Mouse (Mus musculus) thymus, postnatal 10 days (tissue): ENCODE measurements around the gene 2900011O08Rik.
A peak's percentile ranks its signal among the peaks of the same experiment; 100 is the strongest.
"Not testable (repeated sequence)": the region's sequence is repeated elsewhere in the genome, so short reads cannot be mapped to it uniquely, and the experiment has no call there.

Experiments used
- DNase-seq, 2 experiments: peaks; one replicate each; pipeline ENCODE4 v3.0.0; 2021; ENCODE audit warnings: low spot score in 2 of 2

The 2900011O08Rik gene

GRCm38 (mm10) chr16:13986574-13987478 is at the start of gene 2900011O08Rik, which contains the start of gene Ifitm7:
2900011O08Rik (plus strand) TSS chr16:13986604.
Ifitm7 (minus strand) TSS chr16:13986888.
- DNase-seq = peak in 1 of 2 experiments; percentile 10

DNA sequence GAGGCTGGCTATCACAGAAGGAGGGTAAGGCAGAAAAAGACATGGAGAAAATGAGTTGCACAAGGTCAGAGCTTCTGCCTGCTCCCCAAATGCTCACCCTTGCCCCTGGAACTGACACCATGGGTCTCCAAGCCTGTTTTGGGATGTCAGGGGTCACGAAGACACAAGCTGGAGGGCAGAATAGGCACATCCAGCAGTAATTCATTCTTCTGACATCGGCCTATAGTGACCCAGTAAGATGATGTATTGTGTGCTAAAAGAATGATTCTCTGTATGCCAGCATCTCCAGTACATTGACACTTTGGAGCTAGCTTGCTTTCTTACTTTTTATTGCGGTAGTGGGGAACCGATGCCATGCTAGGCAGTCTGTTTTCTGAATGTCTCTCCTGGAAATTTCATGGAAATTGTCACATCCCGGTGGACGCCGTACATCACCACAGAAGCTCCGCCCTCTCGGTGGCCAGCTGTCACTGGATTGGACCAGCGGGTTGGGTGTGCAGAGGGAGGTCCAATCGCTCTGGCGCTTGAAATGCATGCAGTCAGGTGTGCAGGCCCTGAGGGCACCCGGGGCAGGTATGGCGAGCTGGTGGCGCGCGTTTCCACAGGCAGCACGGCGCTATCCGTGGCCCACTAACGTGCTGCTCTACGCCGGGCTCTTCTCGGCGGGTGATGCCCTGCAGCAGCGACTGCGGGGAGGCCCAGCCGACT is 46.1 kb upstream of the 2900011O08Rik start:
- no peak for DNase-seq

DNA sequence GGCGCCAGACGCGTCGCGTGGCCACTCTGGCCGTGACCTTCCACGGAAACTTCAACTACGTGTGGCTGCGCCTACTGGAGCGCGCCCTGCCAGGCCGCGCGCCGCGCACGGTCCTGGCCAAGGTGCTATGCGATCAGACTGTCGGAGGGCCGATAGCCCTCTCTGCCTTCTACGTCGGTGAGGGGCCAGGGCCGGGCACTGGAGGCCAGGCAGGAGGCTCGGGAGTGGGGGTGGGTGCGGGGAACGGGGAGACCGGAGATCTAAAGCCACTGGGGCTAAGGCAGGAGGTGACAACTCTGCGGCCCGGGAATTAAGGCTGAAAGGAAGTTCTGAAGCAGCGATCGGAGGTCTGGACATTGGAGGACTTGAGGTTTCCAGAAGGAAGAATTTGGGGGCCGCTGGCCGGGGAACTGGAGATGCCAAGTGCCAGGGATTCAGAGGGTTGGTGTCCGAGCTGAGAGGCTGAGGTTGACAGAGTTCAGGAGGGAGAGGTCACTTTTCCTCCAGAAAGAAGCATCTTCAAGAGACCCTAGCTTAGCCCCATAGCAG is 45.5 kb upstream of the 2900011O08Rik start:
- no peak for DNase-seq

- DNase-seq = no peak
These were observed 42.2 kb upstream of the 2900011O08Rik start for GRCm38 (mm10) chr16:13944178-13944577.

DNA sequence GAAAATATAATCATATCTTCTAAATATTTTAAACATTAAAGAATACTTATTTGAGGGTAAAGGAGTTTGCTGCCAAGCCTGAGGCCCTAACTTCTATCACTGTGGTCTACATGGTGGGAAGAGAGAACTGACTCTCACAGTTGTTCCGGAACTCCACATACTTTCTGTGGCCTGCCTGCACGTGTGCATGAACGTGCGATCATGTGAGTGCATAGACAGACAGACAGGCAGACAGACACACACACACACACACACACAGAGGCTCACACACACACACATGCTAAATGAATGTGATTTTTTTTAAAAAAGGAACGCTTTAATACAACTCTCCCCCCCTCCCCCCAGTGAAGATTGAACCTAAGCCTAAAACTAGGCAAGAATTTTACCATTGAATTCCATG is 41.7 kb upstream of the 2900011O08Rik start:
- no peak for DNase-seq

DNA sequence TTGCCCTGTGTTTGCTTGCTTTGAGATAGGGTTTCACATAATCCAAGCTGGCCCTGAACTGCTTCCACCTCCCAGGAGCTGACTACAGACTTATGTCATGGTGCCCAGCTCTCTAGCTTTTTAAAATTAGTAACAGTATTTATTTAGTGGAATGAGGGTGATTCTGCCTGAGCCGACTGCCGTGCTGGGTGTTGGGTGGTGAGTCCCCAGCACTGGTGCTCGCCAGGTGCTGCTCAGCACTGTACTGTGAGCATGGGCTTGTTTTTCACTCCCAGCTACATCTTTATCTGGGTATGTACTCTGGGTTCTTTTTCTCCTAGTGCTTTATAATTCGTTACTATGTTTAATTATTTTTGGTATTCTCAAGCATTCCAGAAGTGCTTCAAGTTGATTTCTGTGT is 41.3 kb upstream of the 2900011O08Rik start:
- DNase-seq = no peak

- no peak for DNase-seq
These were observed 40.1 kb upstream of the 2900011O08Rik start for GRCm38 (mm10) chr16:13946306-13946705.

DNA sequence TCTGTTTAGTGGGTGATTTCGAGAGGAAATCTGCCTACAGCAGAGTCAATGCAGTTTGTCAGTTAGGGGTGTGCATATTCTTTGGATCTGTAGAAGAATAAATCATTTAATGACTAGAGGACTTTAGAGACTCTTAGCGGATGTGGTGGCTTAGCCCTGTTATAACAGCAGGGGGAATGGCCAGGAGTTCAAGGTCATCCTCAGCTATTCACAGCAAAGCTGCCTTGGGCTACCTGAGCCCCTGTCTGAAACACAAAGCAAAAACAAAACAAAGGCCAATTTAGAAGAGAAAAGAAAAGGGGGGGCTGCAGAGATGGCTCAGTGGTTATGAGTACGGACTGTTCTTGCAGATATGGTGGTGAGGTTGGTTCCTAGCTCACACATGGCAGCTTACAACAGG is 35.2 kb upstream of the 2900011O08Rik start:
- DNase-seq = no peak

- DNase-seq = no peak
These were observed 24.4 kb upstream of the 2900011O08Rik start for GRCm38 (mm10) chr16:13962053-13962452.

GRCm38 (mm10) chr16:13969096-13969495 is 17.3 kb upstream of the 2900011O08Rik start:
- no peak for DNase-seq

DNA sequence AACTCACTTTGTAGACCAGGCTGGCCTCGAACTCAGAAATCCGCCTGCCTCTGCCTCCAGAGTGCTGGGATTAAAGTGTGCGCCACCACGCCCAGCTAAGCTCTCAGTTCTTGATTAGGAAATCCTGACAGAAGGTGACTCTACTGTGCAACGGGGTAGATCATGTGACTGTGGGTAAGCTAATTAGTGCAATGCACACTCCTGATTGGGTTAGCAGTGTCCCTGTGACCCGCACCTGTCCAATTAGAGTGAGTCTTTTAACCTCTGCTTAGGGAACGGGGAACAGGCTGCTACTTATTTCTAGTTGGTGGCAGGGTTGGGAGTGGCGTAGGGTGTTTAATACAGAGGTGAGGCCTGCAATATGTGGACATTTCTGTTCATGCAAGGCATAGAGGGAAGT is 14.4 kb upstream of the 2900011O08Rik start:
- no peak for DNase-seq

DNA sequence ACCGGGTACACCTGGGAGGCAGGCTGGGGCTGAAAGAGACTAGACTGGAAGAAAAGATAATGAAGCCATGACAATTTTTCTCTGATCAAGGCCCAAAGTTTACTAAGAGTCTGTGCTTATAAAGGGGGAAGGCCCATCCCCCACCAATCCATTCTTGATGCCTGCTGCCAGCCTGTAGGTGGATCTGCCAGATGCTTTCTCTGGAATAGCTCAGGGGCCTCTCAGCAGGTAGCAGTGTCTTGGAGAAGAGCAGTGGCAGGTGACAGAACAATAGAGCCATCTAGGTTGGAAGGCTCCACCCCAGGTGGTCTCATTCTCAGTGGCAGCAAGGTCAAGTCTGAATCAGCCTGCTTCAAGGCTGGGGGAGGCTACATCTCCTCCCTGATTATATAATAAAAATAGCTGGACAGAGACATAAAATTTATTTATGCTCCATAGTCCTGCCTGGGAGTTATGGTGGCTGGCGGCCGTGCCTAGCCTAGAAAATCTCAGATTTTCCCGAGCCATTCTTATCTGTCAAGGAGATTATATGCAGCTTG is 10.0 kb upstream of the 2900011O08Rik start:
- DNase-seq = not testable (repeated sequence)

DNA sequence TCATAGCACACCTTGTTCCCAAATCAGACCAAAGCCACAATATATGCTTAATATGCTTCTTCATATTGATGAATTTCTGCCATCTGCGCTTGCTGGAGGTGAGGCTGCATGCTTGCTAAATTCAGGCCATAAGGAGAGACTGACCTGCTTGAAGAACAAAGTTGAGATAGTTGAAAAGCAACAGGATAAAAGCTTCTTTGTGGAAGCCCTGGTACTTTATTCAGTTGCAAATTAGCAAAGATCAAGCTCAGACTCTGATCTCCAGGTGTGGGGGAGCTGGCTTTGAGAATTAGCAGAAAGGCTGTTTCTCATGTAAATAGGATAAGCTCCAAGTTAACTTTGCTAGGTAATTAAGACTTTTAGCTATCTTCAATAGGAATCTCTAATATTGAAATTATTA is 9.4 kb upstream of the 2900011O08Rik start:
- DNase-seq = not testable (repeated sequence)

GRCm38 (mm10) chr16:13981726-13982125 is 4.7 kb upstream of the 2900011O08Rik start:
- DNase-seq = not testable (repeated sequence)

DNA sequence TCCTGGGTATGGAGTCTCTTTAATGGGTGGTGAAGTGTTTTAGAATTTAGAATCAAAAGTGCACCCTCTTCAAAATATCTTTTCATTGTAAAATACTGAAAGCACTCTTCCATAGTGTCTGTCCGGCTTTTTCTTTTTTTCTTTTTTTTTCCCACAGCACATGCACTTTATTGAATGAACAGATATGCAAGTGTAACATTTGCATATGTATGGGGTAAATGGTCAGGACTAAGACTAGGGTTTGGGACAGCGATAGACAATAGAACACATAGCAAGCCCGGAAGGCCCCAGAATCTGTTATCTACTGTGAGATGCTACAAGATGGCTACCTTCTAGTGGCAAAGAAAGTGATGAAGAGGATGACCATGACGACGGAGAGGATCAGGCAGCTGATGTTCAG is 3.2 kb upstream of the 2900011O08Rik start:
- DNase-seq = no peak

- no peak for DNase-seq
These were observed 219 bp upstream of the 2900011O08Rik start for GRCm38 (mm10) chr16:13986197-13986573.

DNA sequence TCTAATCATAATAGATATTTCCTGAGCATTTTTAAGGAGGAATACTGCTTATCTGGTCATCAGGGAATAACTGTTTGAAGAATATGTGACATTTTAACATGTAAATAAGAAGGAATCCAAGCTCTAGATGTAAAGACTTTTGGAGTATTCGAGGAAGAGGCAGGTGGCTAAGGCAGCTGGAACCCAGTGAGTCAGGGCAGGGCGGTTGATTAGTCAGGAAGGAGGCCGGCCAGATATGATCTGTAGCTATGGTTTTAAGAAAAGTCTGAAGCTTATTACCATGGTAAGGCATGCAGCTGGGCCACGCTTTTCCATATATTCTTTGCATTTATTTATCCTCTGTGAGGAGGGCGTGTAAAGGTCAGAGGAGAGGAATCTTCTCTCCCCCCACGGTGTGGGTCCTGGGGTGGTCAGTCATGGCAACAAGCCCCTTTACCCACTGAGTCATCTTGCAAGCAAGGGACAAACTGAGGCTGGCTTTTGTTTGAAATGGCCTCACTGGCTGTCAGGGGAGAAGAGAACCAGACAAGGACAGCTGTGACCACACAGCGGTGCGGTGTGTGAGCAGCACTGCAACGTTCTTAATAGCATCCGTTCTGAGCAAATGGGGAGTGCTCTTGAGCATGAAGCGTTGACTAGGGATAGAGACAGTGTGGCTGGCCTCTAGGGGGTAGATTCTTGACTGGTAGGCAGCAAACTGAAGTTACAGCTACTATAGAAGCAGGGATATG is 6.3 kb downstream of the 2900011O08Rik start:
- no peak for DNase-seq

DNA sequence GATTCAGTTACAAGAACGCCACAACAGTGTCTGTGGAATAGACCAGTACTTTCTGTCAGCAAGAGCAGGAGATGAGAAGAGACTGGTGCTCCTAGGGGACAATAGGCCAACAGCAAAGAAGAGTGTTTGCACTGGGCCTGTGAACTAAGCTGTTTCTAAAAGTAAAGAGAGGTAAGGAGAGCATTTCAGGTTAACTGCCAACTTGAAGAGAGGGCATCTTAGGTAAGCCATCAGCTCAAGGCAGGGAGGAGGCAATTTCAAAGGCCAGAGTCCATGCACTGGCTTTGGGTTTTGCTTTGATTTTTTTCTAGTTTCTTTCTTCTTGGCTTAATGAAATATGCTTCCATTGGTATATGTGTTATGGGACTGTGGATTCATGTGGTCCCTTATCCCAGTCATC is 7.7 kb downstream of the 2900011O08Rik start:
- no peak for DNase-seq

GRCm38 (mm10) chr16:13994502-13994901 is 8.1 kb downstream of the 2900011O08Rik start:
- no peak for DNase-seq

- no peak for DNase-seq
These were observed 17.2 kb downstream of the 2900011O08Rik start for GRCm38 (mm10) chr16:14003386-14004130.

- DNase-seq = no peak
These were observed 17.8 kb downstream of the 2900011O08Rik start for GRCm38 (mm10) chr16:14004170-14004569.
